Mouse (Mus musculus): ENCODE measurements at regions not wholly inside any gene's neighbourhood (a gene's known extent, or its start where the extent isn't known, plus 50 kb on each side); places are given as distances from the start of the nearest gene placed in this dataset.

GRCm38 (mm10) chr6:64982132-64982531 lies 60.3 kb upstream of the Smarcad1 start:
- Histone ChIP-seq H3K36me3 (ENCODE audit: control insufficient read depth, insufficient read depth, low read length) (no peaks in the 10 kb centered on the region), H3K27me3 (ENCODE audit: control insufficient read depth, insufficient read depth, low read length) (no peaks in the 10 kb centered on the region), H3K27ac (ENCODE audit: insufficient read depth, low read depth, low read length) (no peak overlapping the region), H3K4me1 (ENCODE audit: control insufficient read depth, insufficient read depth, insufficient read length, low read length) (no peaks in the 10 kb centered on the region), H3K4me3 (ENCODE audit: low read depth, low read length) (no peak overlapping the region)
- no peak for TF ChIP-seq POLR2A (IDR thresholded peaks at IDR 0.05; ENCODE audit: low read depth, low read length)
- TF ChIP-seq CTCF (IDR thresholded peaks at IDR 0.05; ENCODE audit: extremely low read depth, insufficient read length, insufficient replicate concordance, low read depth, low read length) = no peak
- WGBS = 51% methylated on average over 2 of the region's 2 CpGs

All from small intestine, adult 2 months (tissue).